Mouse (Mus musculus) forebrain, embryonic 15.5 days (tissue): ENCODE data around the gene Efna1. TPM values are rescaled to one million over a fixed set of nuclear protein-coding genes. Genes with fewer than 3 reads are reported as not detected.

ENCODE experiments used
- ATAC-seq: fragments of 200-750 bp; cut with Nextera tagmentation; replicated peaks from 2 replicates; pipeline ENCODE4 v1.8.0; 2017; ENCODE audit warnings: mild to moderate bottlenecking, moderate TSS enrichment, moderate library complexity
- H3K27ac ChIP-seq: fragments of 300-500 bp; sonication (generic); replicated peaks from 2 replicates; pipeline ENCODE4 v1.5.1; 2015; ENCODE audit warnings: mild to moderate bottlenecking, inconsistent platforms
- H3K27me3 ChIP-seq: fragments of 300-500 bp; sonication (generic); 2 replicates; pipeline ENCODE4 v1.6.1; 2015; ENCODE audit warnings: inconsistent platforms
- H3K36me3 ChIP-seq: fragments of 300-500 bp; sonication (generic); 2 replicates; pipeline ENCODE4 v1.6.1; 2015; ENCODE audit warnings: mild to moderate bottlenecking, inconsistent platforms
- H3K4me1 ChIP-seq: fragments of 300-500 bp; sonication (generic); 2 replicates; pipeline ENCODE4 v1.6.1; 2015; ENCODE audit warnings: inconsistent platforms
- H3K4me2 ChIP-seq: fragments of 300-500 bp; sonication (generic); replicated peaks from 2 replicates; pipeline ENCODE4 v1.6.1; 2015; ENCODE audit warnings: mild to moderate bottlenecking, inconsistent platforms
- H3K4me3 ChIP-seq: fragments of 300-500 bp; sonication (generic); 2 replicates; pipeline ENCODE4 v1.5.1; 2015; ENCODE audit warnings: mild to moderate bottlenecking, inconsistent platforms
- H3K9ac ChIP-seq: fragments of 300-500 bp; sonication (generic); replicated peaks from 2 replicates; pipeline ENCODE4 v1.6.1; 2015; ENCODE audit warnings: mild to moderate bottlenecking, inconsistent platforms
- H3K9me3 ChIP-seq: fragments of 300-500 bp; sonication (generic); 2 replicates; pipeline ENCODE4 v1.6.1; 2016; ENCODE audit warnings: inconsistent platforms
- WGBS: fragments of 180-500 bp; shearing (Covaris S2); methylation state at CpG from one replicate; pipeline ENCODE4 v1.1.7; 2015; ENCODE audit warnings: mixed read lengths; 5-methylcytosine and 5-hydroxymethylcytosine counted together
- polyA plus RNA-seq: library from polyadenylated mRNA; unstranded; fragments of >200 nt; fragmentation: Nextera tagmentation; extraction: Ambion mirVana; gene quantifications from 2 replicates; pipeline ENCODE4 v1.2.1, GENCODE M21; 2015

The Efna1 gene
- polyA plus RNA-seq, 1 experiment from 2014 or later, result 9.2 TPM

GRCm38 (mm10) chr3:89304440-89304839 is 23.5 kb upstream of the Efna1 start:
- Histone ChIP-seq H3K4me3 (no peak overlapping the region), H3K4me1 (peaks cover 3% of the 10 kb centered on the region), H3K9ac (no peak overlapping the region), H3K9me3 (no peaks in the 10 kb centered on the region), H3K4me2 (no peak overlapping the region), H3K27me3 (0 out of 2 replicates have a peak, but pooled peaks cover 4% of the 10 kb centered on the region), H3K27ac (no peak overlapping the region), H3K36me3 (no peaks in the 10 kb centered on the region)
- WGBS, result 63% methylated on average over 6 of the region's 6 CpGs
- ATAC-seq, result no peak

DNA sequence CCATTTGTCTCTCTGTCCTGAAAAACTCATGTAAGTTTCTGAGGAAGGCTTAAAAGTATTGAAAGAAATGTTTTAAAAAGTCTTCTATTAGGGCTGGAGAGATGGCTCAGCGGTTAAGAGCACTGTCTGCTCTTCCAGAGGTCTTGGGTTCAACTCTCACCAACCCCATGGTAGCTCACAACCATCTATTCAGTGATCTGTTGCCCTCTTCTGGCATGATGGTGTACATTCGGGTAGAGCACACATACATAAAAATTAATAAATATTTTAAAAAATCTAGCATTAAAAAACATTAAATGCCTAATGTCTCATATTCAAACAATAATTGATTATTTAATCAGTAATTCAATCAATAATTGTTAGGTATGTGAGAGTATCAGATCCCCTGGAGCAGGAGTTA is 19.6 kb upstream of the Efna1 start:
- Histone ChIP-seq H3K9ac (no peak overlapping the region), H3K27me3 (0 out of 2 replicates have a peak, but pooled peaks cover 4% of the 10 kb centered on the region), H3K27ac (no peak overlapping the region), H3K4me1 (peaks cover 7% of the 10 kb centered on the region), H3K36me3 (no peaks in the 10 kb centered on the region), H3K4me3 (no peak overlapping the region), H3K4me2 (no peak overlapping the region), H3K9me3 (no peaks in the 10 kb centered on the region)
- WGBS, result 71% methylated on average over 2 of the region's 2 CpGs
- ATAC-seq, result no peak

DNA sequence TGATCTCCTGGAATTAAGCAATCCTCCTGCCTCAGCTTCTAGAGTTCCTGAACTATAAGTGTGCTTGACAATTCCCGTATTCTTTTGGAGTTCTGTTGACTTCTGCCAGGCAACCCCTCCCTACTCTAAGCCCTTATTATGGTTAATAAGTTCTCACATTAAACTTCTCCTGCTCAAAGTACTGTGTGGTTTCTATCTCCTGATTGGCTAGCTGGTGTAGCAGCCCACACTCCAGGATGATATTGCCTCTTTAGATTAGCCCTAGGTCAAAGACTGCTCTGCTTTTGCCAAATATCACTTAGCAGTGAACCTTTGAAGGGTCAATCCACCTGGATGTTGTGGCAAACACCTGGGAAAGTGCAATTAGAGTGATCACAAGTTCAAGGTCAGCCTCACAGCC is 19.1 kb upstream of the Efna1 start:
- no peaks in the 10 kb centered on the region for H3K36me3 ChIP-seq
- peaks cover 7% of the 10 kb centered on the region for H3K4me1 ChIP-seq
- WGBS, result 51% methylated on average over 1 of the region's 1 CpGs
- H3K9me3 ChIP-seq, result no peaks in the 10 kb centered on the region
- H3K27ac ChIP-seq, result no peak overlapping the region
- no peak overlapping the region for H3K4me2 ChIP-seq
- no peak for ATAC-seq
- 0 out of 2 replicates have a peak, but pooled peaks cover 4% of the 10 kb centered on the region for H3K27me3 ChIP-seq
- no peak overlapping the region for H3K4me3 ChIP-seq
- no peak overlapping the region for H3K9ac ChIP-seq

- Histone ChIP-seq H3K36me3 (no peaks in the 10 kb centered on the region), H3K4me2 (peak overlapping the region; percentile 37), H3K4me3 (peak overlapping the region; percentile 17; the same call in 1 of the 2 replicates), H3K9ac (no peak overlapping the region; the same call in 1 of the 2 replicates), H3K27ac (no peak overlapping the region), H3K9me3 (no peaks in the 10 kb centered on the region), H3K27me3 (0 out of 2 replicates have a peak, but pooled peaks cover 4% of the 10 kb centered on the region), H3K4me1 (peaks cover 7% of the 10 kb centered on the region)
- no peak for ATAC-seq
- 8% methylated on average over 14 of the region's 14 CpGs for WGBS
Observed at GRCm38 (mm10) chr3:89299499-89299898, 18.6 kb upstream of the Efna1 start.

GRCm38 (mm10) chr3:89298908-89299307 is 18.0 kb upstream of the Efna1 start:
- no peak overlapping the region for H3K4me3 ChIP-seq
- no peak overlapping the region for H3K9ac ChIP-seq
- 74% methylated on average over 6 of the region's 6 CpGs for WGBS
- H3K9me3 ChIP-seq, result no peaks in the 10 kb centered on the region
- H3K4me1 ChIP-seq, result peaks cover 7% of the 10 kb centered on the region
- no peak for ATAC-seq
- no peak overlapping the region for H3K27ac ChIP-seq
- no peak overlapping the region for H3K4me2 ChIP-seq
- no peaks in the 10 kb centered on the region for H3K36me3 ChIP-seq
- 0 out of 2 replicates have a peak, but pooled peaks cover 4% of the 10 kb centered on the region for H3K27me3 ChIP-seq

- 0 out of 2 replicates have a peak, but pooled peaks cover 4% of the 10 kb centered on the region for H3K27me3 ChIP-seq
- H3K4me1 ChIP-seq, result peaks cover 7% of the 10 kb centered on the region
- peak overlapping the region; percentile 40; the same call in 1 of the 2 replicates for H3K27ac ChIP-seq
- no peaks in the 10 kb centered on the region for H3K9me3 ChIP-seq
- H3K9ac ChIP-seq, result no peak overlapping the region
- H3K36me3 ChIP-seq, result no peaks in the 10 kb centered on the region
- ATAC-seq, result no peak
- no peak overlapping the region for H3K4me3 ChIP-seq
- no peak overlapping the region for H3K4me2 ChIP-seq
- 76% methylated on average over 11 of the region's 11 CpGs for WGBS
Observed at GRCm38 (mm10) chr3:89296761-89297396, 15.9 kb upstream of the Efna1 start.

DNA sequence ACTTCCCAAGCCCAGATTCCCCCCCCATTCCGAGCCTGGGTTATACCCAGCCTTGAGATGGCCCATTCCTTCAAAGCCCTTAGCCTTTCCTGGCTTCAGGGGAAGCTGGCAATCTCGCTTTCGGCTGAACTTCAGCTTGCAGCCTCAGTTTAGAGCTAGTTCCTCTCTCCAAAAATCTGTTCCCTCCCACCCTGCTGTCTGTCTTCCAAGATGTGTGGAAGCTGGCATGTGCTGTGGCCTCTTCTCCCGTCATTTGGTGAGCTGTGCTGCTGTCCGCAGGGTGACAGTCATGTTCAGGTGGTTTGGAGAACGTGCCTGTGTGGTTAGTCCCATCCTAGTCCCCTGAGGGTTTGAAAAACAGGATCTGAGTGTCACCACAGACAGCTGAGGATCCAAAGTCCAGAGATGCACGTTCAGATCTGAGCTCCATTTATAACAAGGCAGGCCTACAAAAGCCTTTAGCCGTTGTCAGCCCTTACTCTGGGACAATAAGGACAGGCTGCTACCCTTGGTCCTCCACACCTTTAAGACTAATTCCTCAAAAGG is 14.8 kb upstream of the Efna1 start:
- 77% methylated on average over 8 of the region's 8 CpGs for WGBS
- H3K27me3 ChIP-seq, result 0 out of 2 replicates have a peak, but pooled peaks cover 4% of the 10 kb centered on the region
- no peak for ATAC-seq
- no peaks in the 10 kb centered on the region for H3K36me3 ChIP-seq
- no peak overlapping the region for H3K4me3 ChIP-seq
- no peaks in the 10 kb centered on the region for H3K9me3 ChIP-seq
- no peak overlapping the region for H3K9ac ChIP-seq
- H3K27ac ChIP-seq, result no peak overlapping the region
- peaks cover 7% of the 10 kb centered on the region for H3K4me1 ChIP-seq
- H3K4me2 ChIP-seq, result no peak overlapping the region

DNA sequence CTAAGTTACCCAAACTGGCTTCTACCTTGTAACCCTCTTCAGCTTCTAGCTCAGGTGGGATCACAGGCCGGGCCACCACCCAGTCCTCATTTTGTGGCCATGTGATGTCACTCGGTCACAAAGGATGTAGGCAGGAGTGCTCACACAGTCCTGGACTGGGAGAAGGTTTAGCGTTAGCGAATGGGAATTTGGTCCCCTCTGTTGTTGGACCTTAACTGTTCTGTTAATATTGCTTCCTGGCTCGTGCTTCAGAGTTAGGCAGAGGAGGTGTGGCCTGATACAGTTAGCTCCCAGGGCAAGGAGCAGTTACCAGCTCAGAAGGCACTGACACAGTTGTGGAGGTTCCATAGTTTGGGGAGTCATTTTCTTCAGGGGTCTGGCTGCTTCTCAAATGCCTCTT is 13.3 kb upstream of the Efna1 start:
- H3K4me1 ChIP-seq, result peaks cover 3% of the 10 kb centered on the region; the same call in 1 of the 2 replicates
- no peaks in the 10 kb centered on the region for H3K9me3 ChIP-seq
- no peak overlapping the region for H3K4me2 ChIP-seq
- no peak overlapping the region for H3K9ac ChIP-seq
- H3K4me3 ChIP-seq, result no peak overlapping the region
- H3K27me3 ChIP-seq, result no peaks in the 10 kb centered on the region
- ATAC-seq, result no peak
- no peak overlapping the region for H3K27ac ChIP-seq
- 81% methylated on average over 5 of the region's 5 CpGs for WGBS
- H3K36me3 ChIP-seq, result no peaks in the 10 kb centered on the region

- WGBS, result 92% methylated on average over 11 of the region's 11 CpGs
- Histone ChIP-seq H3K9me3 (no peaks in the 10 kb centered on the region), H3K9ac (no peak overlapping the region), H3K36me3 (no peaks in the 10 kb centered on the region), H3K4me1 (peaks cover 3% of the 10 kb centered on the region; the same call in 1 of the 2 replicates), H3K27me3 (no peaks in the 10 kb centered on the region), H3K4me3 (no peak overlapping the region), H3K27ac (no peak overlapping the region), H3K4me2 (no peak overlapping the region)
- no peak for ATAC-seq
Observed at GRCm38 (mm10) chr3:89293247-89293918, 12.4 kb upstream of the Efna1 start.

DNA sequence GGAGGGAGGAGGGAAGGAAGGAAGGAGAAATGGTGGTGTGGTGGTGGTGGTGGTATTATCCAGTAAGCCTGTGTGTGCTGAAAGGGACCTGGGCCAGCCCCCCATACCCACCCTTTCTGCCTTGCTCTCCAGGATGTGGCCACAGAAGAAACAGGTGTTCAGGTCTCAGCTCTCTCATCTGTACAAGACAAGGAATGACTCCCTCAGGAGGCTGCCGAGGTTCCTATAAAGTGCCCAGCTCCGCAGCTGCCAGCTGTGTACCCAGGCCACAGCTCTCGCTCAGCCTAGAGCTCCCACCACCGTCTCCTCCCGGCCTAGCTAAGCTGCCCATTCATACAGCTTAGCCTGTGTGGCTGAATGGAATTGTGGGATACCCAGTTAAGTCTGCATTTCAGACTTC is 11.4 kb upstream of the Efna1 start:
- no peaks in the 10 kb centered on the region for H3K36me3 ChIP-seq
- no peak for ATAC-seq
- no peak overlapping the region for H3K27ac ChIP-seq
- 71% methylated on average over 5 of the region's 5 CpGs for WGBS
- no peak overlapping the region for H3K4me3 ChIP-seq
- no peaks in the 10 kb centered on the region for H3K27me3 ChIP-seq
- no peak overlapping the region for H3K4me2 ChIP-seq
- no peak overlapping the region for H3K9ac ChIP-seq
- H3K9me3 ChIP-seq, result no peaks in the 10 kb centered on the region
- peaks cover 3% of the 10 kb centered on the region; the same call in 1 of the 2 replicates for H3K4me1 ChIP-seq

DNA sequence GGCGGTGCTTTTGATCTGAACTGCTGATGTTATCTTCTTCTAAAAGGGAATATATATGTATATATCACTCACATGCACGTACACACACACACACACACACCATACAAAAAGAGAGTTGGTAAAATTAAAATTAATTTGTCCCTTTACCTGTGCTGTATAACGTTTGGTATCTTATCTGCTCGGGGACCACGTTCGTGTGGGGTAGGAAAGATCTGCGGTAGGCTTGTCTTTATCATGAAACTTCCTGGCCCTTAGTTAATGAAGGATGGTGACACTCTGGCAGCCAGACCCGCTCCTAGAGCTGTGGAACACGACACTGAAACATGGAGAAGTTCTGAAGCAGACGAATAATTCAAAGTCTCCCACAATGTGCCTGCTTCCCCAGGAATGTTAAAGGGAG is 10.9 kb upstream of the Efna1 start:
- H3K4me1 ChIP-seq, result peaks cover 3% of the 10 kb centered on the region; the same call in 1 of the 2 replicates
- H3K4me3 ChIP-seq, result no peak overlapping the region
- no peak for ATAC-seq
- 77% methylated on average over 10 of the region's 10 CpGs for WGBS
- no peak overlapping the region for H3K4me2 ChIP-seq
- H3K27ac ChIP-seq, result no peak overlapping the region
- no peaks in the 10 kb centered on the region for H3K27me3 ChIP-seq
- H3K36me3 ChIP-seq, result no peaks in the 10 kb centered on the region
- no peak overlapping the region for H3K9ac ChIP-seq
- no peaks in the 10 kb centered on the region for H3K9me3 ChIP-seq

GRCm38 (mm10) chr3:89288503-89288928 is 7.6 kb upstream of the Efna1 start:
- Histone ChIP-seq H3K9ac (no peak overlapping the region), H3K27me3 (no peaks in the 10 kb centered on the region), H3K4me2 (no peak overlapping the region), H3K4me3 (no peak overlapping the region), H3K36me3 (no peaks in the 10 kb centered on the region), H3K27ac (no peak overlapping the region), H3K9me3 (no peaks in the 10 kb centered on the region), H3K4me1 (no peaks in the 10 kb centered on the region)
- ATAC-seq, result no peak
- 56% methylated on average over 7 of the region's 7 CpGs for WGBS
